Mouse (Mus musculus) limb, embryonic 11.5 days (tissue): Measurements from ENCODE around the gene Ugt2b34. TPM values are rescaled to one million over a fixed set of nuclear protein-coding genes. Genes with fewer than 3 reads are reported as not detected.
"Not testable (repeated sequence)": the region's sequence is repeated elsewhere in the genome, so short reads cannot be mapped to it uniquely, and the experiment has no call there.

Source experiments
- ATAC-seq: fragments of 200-750 bp; cut with Nextera tagmentation; 2 replicates; pipeline ENCODE4 v1.8.0; 2017; ENCODE audit warnings: low read depth; ENCODE audit not compliant: insufficient number of reproducible peaks, low FRiP score, low TSS enrichment
- DNase-seq: peaks from one replicate; pipeline ENCODE4 v3.0.0-alpha.2; 2015; ENCODE audit warnings: low spot score
- H3K27ac ChIP-seq: fragments of 300-500 bp; sonication (generic); replicated peaks from 2 replicates; pipeline ENCODE4 v1.5.1; 2014; ENCODE audit warnings: low read depth, mild to moderate bottlenecking, low read length
- H3K27me3 ChIP-seq: fragments of 300-500 bp; sonication (generic); 2 replicates; pipeline ENCODE4 v1.6.1; 2014; ENCODE audit warnings: mild to moderate bottlenecking, low read length, mixed read lengths; ENCODE audit not compliant: control insufficient read depth, insufficient read depth
- H3K36me3 ChIP-seq: fragments of 300-500 bp; sonication (generic); 2 replicates; pipeline ENCODE4 v1.6.1; 2014; ENCODE audit warnings: mild to moderate bottlenecking, low read length, moderate library complexity, mixed read lengths; ENCODE audit not compliant: control insufficient read depth, insufficient read depth
- H3K4me1 ChIP-seq: fragments of 300-500 bp; sonication (generic); 2 replicates; pipeline ENCODE4 v1.6.1; 2014; ENCODE audit warnings: low read length, mixed read lengths; ENCODE audit not compliant: control insufficient read depth, insufficient read depth
- H3K4me2 ChIP-seq: fragments of 300-500 bp; sonication (generic); 2 replicates; pipeline ENCODE4 v1.6.1; 2014; ENCODE audit warnings: low read depth, mild to moderate bottlenecking, moderate library complexity; ENCODE audit not compliant: severe bottlenecking
- H3K4me3 ChIP-seq: fragments of 300-500 bp; sonication (generic); 2 replicates; pipeline ENCODE4 v1.5.1; 2014; ENCODE audit warnings: low read depth, low read length
- H3K9ac ChIP-seq: fragments of 300-500 bp; sonication (generic); 2 replicates; pipeline ENCODE4 v1.6.1; 2014; ENCODE audit warnings: mild to moderate bottlenecking, low read length
- H3K9me3 ChIP-seq: fragments of 300-500 bp; sonication (generic); 2 replicates; pipeline ENCODE4 v1.6.1; 2016; ENCODE audit warnings: low read length; ENCODE audit not compliant: control insufficient read depth
- WGBS: fragments of 180-500 bp; shearing (Covaris S2); extraction: QIAGEN DNeasy Blood & Tissue Kit; methylation state at CpG from one replicate; pipeline ENCODE4 v1.1.7; 2014; 5-methylcytosine and 5-hydroxymethylcytosine counted together
- polyA plus RNA-seq: library from polyadenylated mRNA; unstranded; fragments of >200 nt; fragmentation: Nextera tagmentation; extraction: Ambion mirVana; gene quantifications from 2 replicates; pipeline ENCODE4 v1.2.1, GENCODE M21; 2014

Gene Ugt2b34
- polyA plus RNA-seq, 1 experiment from 2014 or later, result not detected

- H3K9me3 ChIP-seq, result no peaks in the 10 kb centered on the region
- ATAC-seq (no peak), DNase-seq (no peak)
- H3K27me3 ChIP-seq, result no peaks in the 10 kb centered on the region
- H3K9ac ChIP-seq, result no peak overlapping the region
- H3K36me3 ChIP-seq, result no peaks in the 10 kb centered on the region
- no peak overlapping the region for H3K4me2 ChIP-seq
- 89% methylated on average over 1 of the region's 1 CpGs for WGBS
- no peaks in the 10 kb centered on the region for H3K4me1 ChIP-seq
- no peak overlapping the region for H3K4me3 ChIP-seq
- no peak overlapping the region for H3K27ac ChIP-seq
Measured at GRCm38 (mm10) chr5:86887081-86887480, 19.7 kb downstream of the Ugt2b34 start.

DNA sequence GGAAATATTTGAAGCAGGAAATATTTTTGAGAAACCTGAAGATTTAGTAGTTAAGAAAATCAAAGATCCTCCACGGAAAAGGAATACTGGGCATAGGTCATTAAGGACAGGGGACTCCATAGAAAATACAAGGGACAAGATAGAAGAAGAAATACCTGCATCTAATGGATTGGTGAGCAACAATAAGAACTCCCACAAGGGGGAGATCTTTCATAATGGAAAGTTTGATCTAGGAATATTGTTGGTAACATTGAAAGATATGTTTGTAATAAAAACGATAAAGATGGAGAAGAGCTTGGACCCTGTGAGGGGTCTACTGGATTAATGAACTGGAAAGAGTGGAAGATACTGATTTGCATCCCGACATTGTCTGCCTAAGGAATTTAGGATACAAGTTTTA, 20.1 kb downstream of the Ugt2b34 start:
- Histone ChIP-seq H3K27ac (no peak overlapping the region), H3K4me1 (no peaks in the 10 kb centered on the region), H3K36me3 (no peaks in the 10 kb centered on the region), H3K4me2 (no peak overlapping the region), H3K27me3 (no peaks in the 10 kb centered on the region), H3K9me3 (no peaks in the 10 kb centered on the region), H3K4me3 (no peak overlapping the region), H3K9ac (no peak overlapping the region)
- DNase-seq (no peak), ATAC-seq (no peak)
- 44% methylated on average over 3 of the region's 3 CpGs for WGBS

- no peaks in the 10 kb centered on the region for H3K9me3 ChIP-seq
- DNase-seq, result no peak
- no peak overlapping the region for H3K4me2 ChIP-seq
Measured at GRCm38 (mm10) chr5:86871877-86872276, 34.9 kb downstream of the Ugt2b34 start.

GRCm38 (mm10) chr5:86858336-86858735, 48.4 kb downstream of the Ugt2b34 start:
- WGBS, result 47% methylated on average over 3 of the region's 3 CpGs
- Histone ChIP-seq H3K27ac (no peak overlapping the region), H3K27me3 (no peaks in the 10 kb centered on the region), H3K36me3 (no peaks in the 10 kb centered on the region), H3K9ac (no peak overlapping the region), H3K4me1 (no peaks in the 10 kb centered on the region), H3K4me2 (no peak overlapping the region), H3K9me3 (no peaks in the 10 kb centered on the region), H3K4me3 (no peak overlapping the region)
- ATAC-seq (no peak), DNase-seq (no peak)

More at GRCm38 (mm10) chr5:86871877-86872276, 34.9 kb downstream of the Ugt2b34 start:
- no peak overlapping the region for H3K9ac ChIP-seq
- H3K4me1 ChIP-seq, result no peaks in the 10 kb centered on the region
- H3K27ac ChIP-seq, result no peak overlapping the region
- no peak for ATAC-seq
- no peak overlapping the region for H3K4me3 ChIP-seq
- WGBS, result 60% methylated on average over 1 of the region's 1 CpGs
- H3K27me3 ChIP-seq, result no peaks in the 10 kb centered on the region
- no peaks in the 10 kb centered on the region for H3K36me3 ChIP-seq

DNA sequence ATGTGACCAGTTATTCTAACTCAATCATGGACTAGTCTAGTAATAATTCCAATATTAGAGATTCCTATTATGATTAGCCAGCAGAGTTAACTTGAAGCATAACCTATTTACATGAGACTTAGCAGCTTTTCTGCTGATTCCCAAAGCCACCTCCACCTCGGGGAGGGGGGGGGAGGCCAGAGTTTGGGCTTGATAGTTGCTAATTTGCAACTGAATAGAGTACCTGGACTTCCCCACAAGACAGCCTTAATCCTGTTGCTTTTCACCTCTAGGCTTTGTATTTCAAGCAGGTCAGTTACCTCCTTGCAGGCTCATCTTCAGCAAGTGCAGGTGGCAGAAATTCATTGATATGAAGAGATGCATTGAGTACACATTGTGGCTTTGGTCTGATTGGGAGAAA, 49.1 kb downstream of the Ugt2b34 start:
- ATAC-seq, result no peak
- WGBS, result 20% methylated on average over 1 of the region's 1 CpGs
- no peaks in the 10 kb centered on the region for H3K9me3 ChIP-seq
- no peak overlapping the region for H3K9ac ChIP-seq
- H3K27ac ChIP-seq, result no peak overlapping the region
- no peak overlapping the region for H3K4me3 ChIP-seq
- no peaks in the 10 kb centered on the region for H3K27me3 ChIP-seq
- no peak for DNase-seq
- no peak overlapping the region for H3K4me2 ChIP-seq
- H3K36me3 ChIP-seq, result no peaks in the 10 kb centered on the region
- H3K4me1 ChIP-seq, result no peaks in the 10 kb centered on the region

DNA sequence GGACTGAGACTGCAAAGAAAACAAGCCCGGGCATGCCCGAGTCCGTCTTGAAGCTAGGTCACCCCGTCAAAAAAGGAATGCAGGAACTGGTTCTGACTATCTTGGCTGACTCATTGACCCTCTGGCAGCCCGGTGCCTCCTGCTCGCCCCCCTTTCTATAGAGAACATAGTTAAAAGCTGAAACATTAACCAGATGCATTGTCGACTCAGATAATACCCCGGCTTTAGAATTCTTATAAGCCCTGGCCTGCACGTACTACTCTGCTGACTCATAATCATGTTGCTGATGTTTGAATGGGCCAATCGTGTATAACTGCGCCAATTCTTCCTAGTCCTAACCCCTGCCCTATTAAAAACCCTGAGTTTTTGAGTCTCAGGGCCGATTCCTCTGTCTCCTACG, 50.2 kb downstream of the Ugt2b34 start:
- not testable (repeated sequence) for H3K36me3 ChIP-seq, H3K27me3 ChIP-seq, H3K9me3 ChIP-seq, H3K4me2 ChIP-seq, H3K4me3 ChIP-seq, H3K4me1 ChIP-seq, DNase-seq, H3K9ac ChIP-seq, H3K27ac ChIP-seq, ATAC-seq
- WGBS, result 87% methylated on average over 13 of the region's 13 CpGs

DNA sequence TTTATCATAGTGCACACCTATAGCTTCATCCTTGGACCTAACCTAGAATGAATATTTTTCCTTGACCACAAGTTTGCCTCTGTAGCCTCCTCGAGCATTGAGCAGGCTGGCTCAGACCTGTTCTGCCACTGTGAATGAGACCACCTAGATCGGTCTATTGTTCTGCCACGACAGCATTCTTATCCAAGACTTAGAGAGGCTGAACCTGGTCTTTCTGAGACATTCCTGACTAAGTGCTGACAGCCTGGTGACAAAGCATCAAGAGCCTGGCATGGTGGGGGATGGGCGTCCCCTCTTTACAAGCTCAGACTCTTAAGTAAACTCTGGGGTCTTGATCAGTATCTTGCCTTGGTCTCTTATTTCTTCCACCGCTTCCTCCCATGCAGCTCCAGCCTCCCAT, 55.1 kb downstream of the Ugt2b34 start:
- no peaks in the 10 kb centered on the region for H3K9me3 ChIP-seq
- no peaks in the 10 kb centered on the region for H3K36me3 ChIP-seq
- no peak overlapping the region for H3K4me2 ChIP-seq
- no peak overlapping the region for H3K9ac ChIP-seq
- no peak overlapping the region for H3K27ac ChIP-seq
- no peaks in the 10 kb centered on the region for H3K27me3 ChIP-seq
- no peak overlapping the region for H3K4me3 ChIP-seq
- DNase-seq, result no peak
- no peak for ATAC-seq
- H3K4me1 ChIP-seq, result no peaks in the 10 kb centered on the region
- 67% methylated on average over 5 of the region's 5 CpGs for WGBS

DNA sequence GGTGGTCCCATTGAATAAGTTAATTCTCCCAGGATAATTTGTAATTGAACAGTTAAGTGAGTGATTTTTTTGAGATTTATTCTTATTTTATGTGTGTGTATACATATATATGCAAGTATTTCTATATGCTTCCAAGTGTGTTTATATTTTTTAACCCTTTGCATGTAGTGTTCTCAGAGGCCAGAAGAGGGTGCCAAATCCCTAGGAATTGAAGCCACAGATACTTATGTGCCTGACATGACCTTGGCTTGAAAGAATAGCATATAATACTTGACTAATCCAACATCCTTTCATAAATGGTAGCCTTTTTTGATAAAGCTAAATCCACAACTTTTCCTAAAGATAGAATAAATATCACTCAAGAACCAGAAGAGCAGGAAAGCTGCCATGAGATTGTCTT, 56.6 kb downstream of the Ugt2b34 start:
- no peak overlapping the region for H3K27ac ChIP-seq
- H3K36me3 ChIP-seq, result no peaks in the 10 kb centered on the region
- H3K4me3 ChIP-seq, result no peak overlapping the region
- no peak overlapping the region for H3K4me2 ChIP-seq
- H3K9ac ChIP-seq, result no peak overlapping the region
- no peaks in the 10 kb centered on the region for H3K27me3 ChIP-seq
- H3K9me3 ChIP-seq, result no peaks in the 10 kb centered on the region
- DNase-seq (peak; percentile 44), ATAC-seq (no peak)
- no peaks in the 10 kb centered on the region for H3K4me1 ChIP-seq

- DNase-seq, H3K9ac ChIP-seq, H3K4me2 ChIP-seq, H3K27me3 ChIP-seq, H3K9me3 ChIP-seq, H3K4me1 ChIP-seq, ATAC-seq, H3K27ac ChIP-seq, H3K36me3 ChIP-seq, H3K4me3 ChIP-seq: not testable (repeated sequence)
Measured at GRCm38 (mm10) chr5:86841261-86841660, 65.5 kb downstream of the Ugt2b34 start.
